Mouse (Mus musculus) thymus, postnatal 36 days (tissue): ENCODE results near the gene Hemgn.
A peak's percentile ranks its signal among the peaks of the same experiment; 100 is the strongest.

ENCODE experiments used
- DNase-seq, 2 experiments: peaks; one replicate each; pipeline ENCODE4 v3.0.0; 2022; ENCODE audit warnings: mixed read lengths in 2 of 2

Hemgn gene

DNA sequence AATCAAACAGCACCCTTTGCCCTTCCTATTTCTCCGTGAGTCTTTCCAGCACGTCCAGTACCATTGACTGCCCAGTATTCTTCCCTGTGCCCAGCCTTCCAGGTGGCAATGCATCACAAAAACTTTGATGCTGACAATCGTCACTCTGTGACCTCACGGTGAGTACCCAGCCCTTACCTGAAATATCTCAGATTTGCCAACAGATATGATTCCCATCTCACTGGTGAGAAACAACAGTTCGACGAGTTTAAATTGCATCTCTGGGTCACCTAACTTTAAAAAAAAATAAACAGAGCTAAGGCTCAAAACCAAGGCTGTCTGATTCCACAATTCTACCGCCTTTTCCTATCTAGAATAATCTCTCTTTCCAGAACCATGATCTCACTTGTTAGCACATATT lies at the start of gene Hemgn:
TSS of gene Hemgn (minus strand) at position 101 of the 400 bp plus-strand sequence.
- no peak for DNase-seq

GRCm38 (mm10) chr4:46458411-46458810 lies 45.1 kb upstream of the Hemgn start:
- DNase-seq: no peak

GRCm38 (mm10) chr4:46457186-46457585 lies 43.9 kb upstream of the Hemgn start:
- DNase-seq: no peak

GRCm38 (mm10) chr4:46456762-46457161 lies 43.5 kb upstream of the Hemgn start:
- no peak for DNase-seq

GRCm38 (mm10) chr4:46454097-46454864 lies 41.0 kb upstream of the Hemgn start:
- no peak for DNase-seq

DNA sequence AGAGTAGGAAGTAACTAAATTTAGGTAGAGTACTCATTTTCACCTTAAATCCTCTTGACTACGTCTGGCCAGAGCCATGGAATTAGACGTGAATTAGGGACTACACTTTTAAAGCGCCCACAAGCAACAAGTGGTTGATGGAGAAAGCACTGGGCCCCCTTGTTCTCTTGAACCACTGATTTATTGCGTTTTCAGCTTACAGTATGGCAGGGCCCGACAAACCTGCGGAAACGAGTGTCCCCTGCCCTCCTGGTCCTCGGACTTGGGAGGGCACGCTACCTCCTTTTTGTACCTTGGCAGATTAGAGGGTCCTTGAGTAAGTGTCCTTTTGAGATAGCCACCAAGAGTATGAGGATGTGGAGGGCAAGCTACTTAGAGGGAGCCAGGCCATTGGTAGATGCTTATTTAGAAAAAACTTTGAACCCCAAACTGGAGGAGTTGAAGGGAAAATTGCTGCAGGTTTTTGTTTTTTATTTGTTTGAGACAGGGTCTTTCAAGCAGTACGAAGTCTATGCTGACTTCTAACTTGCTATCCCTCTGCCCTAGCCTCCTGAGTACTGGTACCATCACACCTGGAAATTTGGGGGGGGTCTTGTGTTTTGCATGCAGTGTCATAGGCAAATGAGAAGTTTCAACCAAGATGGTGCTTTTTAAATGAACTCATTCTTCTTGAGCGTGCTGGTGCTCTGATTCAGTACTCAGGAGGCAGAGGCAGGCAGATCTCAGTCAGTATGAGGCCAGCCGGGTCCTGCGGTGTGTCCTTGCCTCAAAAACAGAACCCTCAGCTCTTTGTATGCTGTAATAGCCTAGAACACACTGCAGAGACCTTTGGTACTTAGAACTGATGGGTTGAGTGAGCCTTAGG lies 39.8 kb upstream of the Hemgn start:
- no peak for DNase-seq

GRCm38 (mm10) chr4:46452481-46452850 lies 39.2 kb upstream of the Hemgn start:
- peak; percentile 60 to 68 for DNase-seq

DNA sequence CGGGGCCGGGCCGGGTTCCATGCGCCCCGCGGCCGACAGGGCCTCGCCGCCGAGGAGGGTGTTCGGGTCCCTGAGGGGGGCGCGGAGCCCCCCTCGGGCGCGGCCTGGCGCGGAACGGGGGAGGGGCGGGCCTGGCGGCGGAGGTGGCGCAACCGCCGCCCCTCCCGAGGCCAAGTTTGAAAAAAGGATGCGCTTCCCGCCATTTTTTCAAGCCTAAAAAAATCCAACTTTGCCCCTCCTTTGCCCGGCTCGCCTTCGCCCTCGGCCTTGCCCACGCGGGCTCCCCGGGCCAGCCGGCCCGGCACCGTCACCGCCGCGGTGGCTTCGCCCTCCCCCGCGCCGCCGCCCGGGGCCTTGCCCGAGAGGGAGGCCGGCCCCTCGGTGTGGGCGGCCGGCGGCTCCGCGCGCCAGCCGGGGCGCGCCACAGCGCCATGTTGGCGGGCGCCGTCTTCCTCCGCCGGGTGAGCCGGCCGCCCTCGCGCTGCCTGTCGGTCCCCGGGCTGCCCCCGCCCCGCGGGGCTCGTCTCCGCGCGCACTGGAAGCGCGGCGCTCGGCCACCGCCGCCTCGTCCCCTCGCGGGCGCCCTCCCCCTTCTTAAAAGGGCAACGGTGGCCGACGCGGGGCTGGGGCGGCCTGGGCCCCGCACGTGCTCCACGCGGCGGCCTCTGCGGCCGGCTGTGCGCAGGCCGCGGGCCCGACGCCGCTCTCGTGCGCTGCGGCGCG lies 38.6 kb upstream of the Hemgn start:
- peak; percentile 73 to 79 for DNase-seq

DNA sequence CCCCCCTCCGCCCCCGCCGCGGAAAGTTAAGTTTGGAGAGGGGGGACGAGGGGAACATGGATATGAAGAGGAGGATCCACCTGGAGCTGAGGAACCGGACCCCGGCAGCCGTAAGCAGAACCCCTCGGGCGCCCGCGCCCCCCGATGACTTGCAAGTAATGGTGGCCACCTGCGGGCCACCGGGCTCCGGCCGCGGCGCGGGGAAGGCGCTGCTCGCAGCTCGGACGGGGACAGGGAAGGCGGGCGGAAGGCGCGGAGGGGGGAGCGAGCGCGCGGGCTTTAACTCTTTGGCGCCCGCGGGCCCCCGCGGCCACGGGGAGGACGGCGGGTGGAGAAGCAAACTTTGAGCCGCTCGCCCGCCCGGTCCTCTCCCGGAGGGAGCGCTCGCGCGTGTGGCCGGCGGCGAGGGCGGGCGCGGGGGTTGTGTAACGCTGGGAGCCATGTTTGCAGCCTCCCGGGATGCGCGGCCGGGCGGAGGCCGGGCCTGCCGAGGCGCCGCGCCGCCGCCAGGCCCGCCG lies 38.0 kb upstream of the Hemgn start:
- DNase-seq: peak; percentile 83

DNA sequence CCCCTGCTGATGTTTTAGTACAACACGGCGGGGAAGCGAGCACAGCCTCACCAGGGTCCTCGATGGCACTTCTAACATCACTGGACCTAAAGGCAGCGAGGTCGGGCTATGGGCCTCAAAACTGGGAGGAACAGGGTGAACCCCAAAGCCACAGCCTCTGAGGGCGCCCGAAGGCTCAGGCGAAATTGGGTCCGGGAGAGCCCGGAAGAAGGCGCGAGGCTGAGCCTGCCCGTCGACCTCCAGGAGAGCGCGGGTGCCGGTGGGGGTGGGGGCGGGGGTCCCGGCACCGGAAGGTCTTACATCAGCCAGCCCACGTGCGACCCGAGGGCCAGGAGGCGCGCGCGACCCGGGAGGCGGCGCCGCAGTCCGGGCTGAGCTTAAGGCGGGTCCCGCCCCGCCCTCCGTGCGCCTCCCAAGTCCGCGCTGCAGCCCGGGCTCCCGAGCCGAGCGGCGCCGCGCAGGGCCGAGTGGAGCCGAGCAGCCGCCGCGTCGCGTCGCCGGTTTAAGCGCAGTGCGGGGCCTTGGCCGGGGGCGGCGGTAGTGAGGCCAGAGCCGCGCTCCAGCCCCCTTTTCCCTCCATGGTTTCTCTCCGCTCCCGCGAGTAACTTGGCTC lies 37.3 kb upstream of the Hemgn start, which contains the start of gene Anp32b:
TSS of gene Anp32b (plus strand) at position 384 of the 613 bp plus-strand sequence.
- peak; percentile 95 to 96 for DNase-seq

DNA sequence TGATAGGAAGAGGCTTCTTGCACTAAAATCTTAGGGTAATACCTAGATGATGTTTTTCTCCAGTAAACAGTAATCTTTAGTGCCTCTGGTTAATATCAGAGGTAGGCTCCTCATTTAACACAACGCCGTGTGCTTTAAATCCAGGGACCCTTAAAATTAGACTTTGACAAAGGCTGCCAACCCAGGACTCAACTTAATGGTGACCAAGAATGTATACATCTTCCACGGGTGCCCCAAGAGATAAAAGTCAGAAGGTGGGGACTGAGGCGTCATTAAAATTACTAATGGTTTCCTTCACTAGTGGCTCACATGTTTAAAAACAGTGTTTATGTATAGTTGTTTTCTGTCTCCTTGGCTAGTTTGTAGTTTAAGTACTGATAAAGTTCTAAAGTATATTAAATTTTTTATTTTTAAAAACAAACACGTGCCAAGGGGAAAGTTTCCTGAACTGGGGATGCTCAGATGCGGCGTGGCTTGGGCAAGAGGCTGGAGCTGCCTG lies 36.8 kb upstream of the Hemgn start:
- DNase-seq: no peak

DNA sequence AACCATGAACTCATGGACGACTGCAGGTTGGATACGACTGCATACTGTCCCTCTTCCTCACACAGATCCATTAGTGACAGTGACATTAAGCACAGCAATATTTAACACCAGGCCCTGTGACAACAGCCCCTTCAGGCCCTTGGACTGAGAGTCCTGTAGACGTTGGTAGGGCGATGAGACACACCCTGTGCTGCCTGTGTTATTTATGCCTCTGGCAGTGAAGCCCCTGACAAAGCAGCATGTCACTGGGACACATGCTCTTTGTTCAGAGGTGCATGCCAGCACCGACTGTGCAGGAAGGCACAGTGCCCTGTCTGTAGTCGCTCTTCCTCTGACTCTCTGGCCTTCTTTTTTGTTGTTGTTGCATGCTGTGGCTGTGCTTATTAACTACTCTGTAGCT lies 35.6 kb upstream of the Hemgn start:
- DNase-seq: peak; percentile 42 to 59

- peak in 1 of 2 experiments; percentile 27 for DNase-seq
These were observed 34.2 kb upstream of the Hemgn start for GRCm38 (mm10) chr4:46447461-46447860.

- peak; percentile 36 to 44 for DNase-seq
These were observed 32.1 kb upstream of the Hemgn start for GRCm38 (mm10) chr4:46445237-46445945.

DNA sequence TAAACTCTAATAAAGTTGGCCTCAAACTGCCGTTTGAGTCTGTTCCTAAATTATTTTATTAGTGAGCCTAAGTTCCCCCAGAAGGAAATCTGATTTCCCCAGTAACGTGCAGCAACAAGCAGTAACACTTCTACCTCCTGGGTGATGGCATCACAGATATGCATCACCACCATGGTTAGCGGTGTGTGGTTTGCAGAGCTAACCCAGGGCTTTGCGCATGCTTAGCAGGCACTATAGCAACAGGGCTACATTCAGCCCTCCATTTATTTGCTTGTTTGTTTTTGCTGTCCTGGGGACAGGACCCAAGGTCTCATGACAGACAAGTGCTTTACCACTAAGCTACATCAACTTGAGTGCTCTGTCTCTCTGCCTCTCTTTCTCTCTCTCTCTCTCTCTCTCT lies 29.2 kb upstream of the Hemgn start:
- peak in 1 of 2 experiments; percentile 39 for DNase-seq

DNA sequence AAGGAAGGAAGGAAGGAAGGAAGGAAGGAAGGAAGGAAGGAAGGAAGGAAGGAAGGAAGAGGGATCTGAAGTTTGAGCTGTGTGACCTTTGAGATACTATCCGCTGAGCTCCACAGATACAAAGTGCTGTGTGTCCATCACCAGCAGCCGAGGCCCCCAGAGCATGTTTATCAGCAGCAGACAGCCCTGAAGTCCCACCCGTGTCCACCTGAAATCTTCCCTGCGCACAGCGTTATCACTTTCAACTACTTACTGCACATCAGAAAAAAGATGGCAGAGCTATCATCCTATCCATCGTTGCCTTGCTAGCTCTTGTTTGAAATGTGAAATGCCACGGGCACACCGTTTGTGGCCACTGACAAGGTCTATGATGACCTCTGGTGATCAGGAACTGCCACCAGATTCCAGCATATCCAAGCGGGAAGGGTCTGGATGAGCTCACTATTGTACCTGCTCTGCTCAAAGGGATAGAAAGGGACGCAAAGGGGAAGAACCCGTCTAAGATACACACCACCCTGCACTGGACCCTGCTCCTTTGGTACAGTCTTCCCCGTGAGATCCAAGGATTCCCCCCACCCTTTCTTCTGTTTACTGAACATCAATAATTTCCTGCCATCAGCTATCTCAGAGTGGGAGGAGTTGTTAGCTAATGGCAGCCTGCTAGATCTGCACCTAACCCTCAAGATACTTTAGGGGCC lies 19.2 kb upstream of the Hemgn start:
- DNase-seq: no peak

DNA sequence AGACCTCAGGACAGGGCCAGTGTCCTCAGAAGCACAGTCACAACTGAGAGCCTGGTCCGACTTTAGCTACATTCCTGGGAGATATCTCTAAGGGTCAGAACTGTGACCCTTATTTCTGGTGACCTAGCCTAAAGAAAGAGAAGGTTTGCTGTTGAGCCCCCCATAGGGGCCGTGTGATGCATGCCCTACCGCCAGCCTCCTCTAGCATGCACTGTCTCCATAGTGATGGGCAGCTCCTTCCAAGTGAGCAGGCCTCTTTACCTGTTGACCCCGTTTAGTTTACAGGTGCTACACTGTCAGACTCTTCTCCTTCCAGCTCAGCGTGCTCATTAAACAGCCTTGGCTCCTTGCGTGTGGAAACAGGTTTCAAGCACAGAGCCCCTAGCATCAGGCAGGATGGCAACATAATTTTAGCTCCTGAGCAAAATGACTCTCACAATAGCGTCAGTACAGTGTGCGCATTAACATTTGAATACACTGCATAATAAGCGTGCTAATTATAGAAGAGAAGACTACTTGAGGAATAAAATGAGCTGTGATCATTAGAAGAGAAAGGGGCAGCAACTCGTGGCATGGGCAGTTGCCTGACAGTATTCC lies 15.7 kb upstream of the Hemgn start:
- no peak for DNase-seq

DNA sequence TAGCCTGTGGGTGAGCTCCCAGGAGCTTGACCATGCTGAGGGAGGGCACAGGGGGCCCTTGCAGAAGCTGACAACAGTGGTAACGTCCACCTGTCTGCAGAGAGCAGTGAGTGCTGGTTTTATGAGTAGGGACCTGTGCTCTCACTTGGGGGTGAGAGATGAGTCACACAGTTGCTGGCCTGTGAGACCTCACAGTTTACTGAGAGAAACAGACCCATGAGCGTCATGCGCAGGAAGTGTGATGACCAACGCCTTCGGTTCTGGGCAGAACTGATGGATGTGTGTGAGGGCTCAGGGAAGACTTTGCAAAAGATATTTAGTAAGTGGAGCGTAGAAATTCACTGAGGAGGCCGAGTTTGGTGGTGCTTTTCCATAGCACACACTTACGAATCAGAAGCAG lies 9.3 kb upstream of the Hemgn start:
- DNase-seq: no peak

DNA sequence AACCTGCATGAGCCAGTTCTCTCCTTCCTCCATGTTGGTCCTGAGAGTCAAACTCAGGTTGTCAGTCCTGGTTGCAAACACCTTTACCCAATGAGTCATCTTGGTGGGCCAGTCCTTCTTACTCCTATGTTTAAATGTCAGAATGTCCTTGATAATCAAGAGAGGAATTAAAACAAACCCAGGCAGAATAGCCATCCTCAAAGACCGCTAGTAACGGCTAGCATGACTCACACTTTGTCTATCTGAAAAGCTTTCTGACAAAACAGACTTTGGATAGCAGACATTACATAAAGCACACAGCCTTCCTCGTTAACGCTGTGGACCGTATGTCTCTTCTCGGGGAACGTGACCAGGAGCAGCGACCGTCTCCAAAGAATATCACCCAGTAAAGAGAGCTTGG lies 5.5 kb upstream of the Hemgn start:
- DNase-seq: no peak

DNA sequence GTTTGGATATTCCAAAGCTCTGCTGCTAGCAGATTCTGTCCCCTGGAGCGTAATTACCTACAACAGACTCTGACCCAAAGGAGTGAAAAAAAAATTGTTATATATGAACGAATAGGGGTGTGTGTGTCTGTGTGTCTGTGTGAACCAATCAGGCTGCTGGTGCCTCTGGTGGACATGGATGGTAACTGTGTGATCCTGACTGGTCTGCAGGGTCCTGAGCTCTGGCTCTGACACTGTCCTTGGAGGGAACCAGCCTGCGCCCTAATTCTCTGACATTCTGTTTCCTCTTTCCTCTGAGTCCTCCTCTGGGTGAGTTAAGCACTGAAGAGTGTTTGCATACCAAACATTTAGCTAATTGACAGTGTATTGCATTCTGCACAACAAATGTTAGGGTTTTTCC lies 4.2 kb upstream of the Hemgn start:
- DNase-seq: no peak

- no peak for DNase-seq
These were observed 1.2 kb downstream of the Hemgn start for GRCm38 (mm10) chr4:46412113-46412512.
